Mouse (Mus musculus): ENCODE results near the gene Traf3.

GRCm38 (mm10) chr12:111225197-111225780 is 59.1 kb downstream of the Traf3 start:
- TF ChIP-seq CTCF (IDR thresholded peaks at IDR 0.05; ENCODE audit: insufficient read depth, low read depth, low read length) (no peak), POLR2A (IDR thresholded peaks at IDR 0.05; ENCODE audit: insufficient read depth, low read depth, low read length) (no peak)

All from olfactory bulb, adult 2 months (tissue).